Mouse (Mus musculus) hindbrain, embryonic 16.5 days (tissue): ENCODE results near the gene Pcif1. TPM values are rescaled to one million over a fixed set of nuclear protein-coding genes. Genes with fewer than 3 reads are reported as not detected.
A peak's percentile ranks its signal among the peaks of the same experiment; 100 is the strongest.
"Not testable (repeated sequence)": the region's sequence is repeated elsewhere in the genome, so short reads cannot be mapped to it uniquely, and the experiment has no call there.

Experiments
- ATAC-seq: fragments of 200-750 bp; cut with Nextera tagmentation; 2 replicates; pipeline ENCODE4 v1.8.0; 2017; ENCODE audit warnings: moderate TSS enrichment, moderate library complexity
- H3K27ac ChIP-seq: fragments of 300-500 bp; sonication (generic); 2 replicates; pipeline ENCODE4 v1.5.1; 2014; ENCODE audit warnings: low read depth, mild to moderate bottlenecking, control low read depth, low read length, moderate library complexity
- H3K27me3 ChIP-seq: fragments of 300-500 bp; sonication (generic); replicated peaks from 2 replicates; pipeline ENCODE4 v1.6.1; 2014; ENCODE audit warnings: low read length; ENCODE audit not compliant: control insufficient read depth, insufficient read depth
- H3K36me3 ChIP-seq: fragments of 300-500 bp; sonication (generic); 2 replicates; pipeline ENCODE4 v1.6.1; 2014; ENCODE audit warnings: mild to moderate bottlenecking, low read length, moderate library complexity, mixed read lengths; ENCODE audit not compliant: control insufficient read depth, insufficient read depth
- H3K4me1 ChIP-seq: fragments of 300-500 bp; sonication (generic); 2 replicates; pipeline ENCODE4 v1.6.1; 2014; ENCODE audit warnings: low read depth, low read length; ENCODE audit not compliant: control insufficient read depth, insufficient read depth
- H3K4me2 ChIP-seq: fragments of 300-500 bp; sonication (generic); 2 replicates; pipeline ENCODE4 v1.6.1; 2014; ENCODE audit warnings: mild to moderate bottlenecking, low read length, control low read depth, moderate library complexity
- H3K4me3 ChIP-seq: fragments of 300-500 bp; sonication (generic); 2 replicates; pipeline ENCODE4 v1.5.1; 2014; ENCODE audit warnings: mild to moderate bottlenecking, low read length, control low read depth, moderate library complexity
- H3K9ac ChIP-seq: fragments of 300-500 bp; sonication (generic); 2 replicates; pipeline ENCODE4 v1.6.1; 2014; ENCODE audit warnings: low read depth, mild to moderate bottlenecking, control low read depth, low read length, moderate library complexity
- H3K9me3 ChIP-seq: fragments of 300-500 bp; sonication (generic); 2 replicates; pipeline ENCODE4 v1.6.1; 2014; ENCODE audit warnings: mild to moderate bottlenecking, low read length, moderate library complexity; ENCODE audit not compliant: control insufficient read depth
- WGBS: fragments of 180-500 bp; shearing (Covaris S2); extraction: QIAGEN DNeasy Blood & Tissue Kit; methylation state at CpG from one replicate; pipeline ENCODE4 v1.1.7; 2014; 5-methylcytosine and 5-hydroxymethylcytosine counted together
- polyA plus RNA-seq: library from polyadenylated mRNA; unstranded; fragments of >200 nt; fragmentation: Nextera tagmentation; extraction: Ambion mirVana; gene quantifications from 2 replicates; pipeline ENCODE4 v1.2.1, GENCODE M21; 2015

Gene Pcif1
- polyA plus RNA-seq, 1 experiment from 2014 or later: 71.3 TPM

DNA sequence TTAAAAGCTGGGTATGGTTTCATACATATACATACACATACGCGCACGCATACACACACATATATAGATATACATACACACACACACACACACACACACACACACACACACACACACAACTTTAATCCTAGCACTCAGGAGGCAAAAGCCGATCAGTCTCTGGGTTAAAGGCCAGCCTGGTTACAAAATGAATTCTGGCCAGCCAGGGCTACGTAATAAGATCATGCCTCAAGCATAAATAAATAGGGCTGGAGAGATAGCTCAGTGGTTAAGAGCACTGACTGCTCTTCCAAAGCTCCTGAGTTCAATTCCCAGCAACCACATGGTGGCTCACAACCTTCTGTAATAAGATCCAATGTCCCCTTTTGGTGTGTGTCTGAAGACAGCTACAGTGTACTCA is 23.5 kb upstream of the Pcif1 start:
- H3K4me3 ChIP-seq, H3K9ac ChIP-seq, H3K4me2 ChIP-seq, ATAC-seq, H3K27me3 ChIP-seq, H3K9me3 ChIP-seq, H3K36me3 ChIP-seq, H3K27ac ChIP-seq: not testable (repeated sequence)
- 84% methylated on average over 5 of the region's 5 CpGs for WGBS
- H3K4me1 ChIP-seq: peaks cover 17% of the 10 kb centered on the region

DNA sequence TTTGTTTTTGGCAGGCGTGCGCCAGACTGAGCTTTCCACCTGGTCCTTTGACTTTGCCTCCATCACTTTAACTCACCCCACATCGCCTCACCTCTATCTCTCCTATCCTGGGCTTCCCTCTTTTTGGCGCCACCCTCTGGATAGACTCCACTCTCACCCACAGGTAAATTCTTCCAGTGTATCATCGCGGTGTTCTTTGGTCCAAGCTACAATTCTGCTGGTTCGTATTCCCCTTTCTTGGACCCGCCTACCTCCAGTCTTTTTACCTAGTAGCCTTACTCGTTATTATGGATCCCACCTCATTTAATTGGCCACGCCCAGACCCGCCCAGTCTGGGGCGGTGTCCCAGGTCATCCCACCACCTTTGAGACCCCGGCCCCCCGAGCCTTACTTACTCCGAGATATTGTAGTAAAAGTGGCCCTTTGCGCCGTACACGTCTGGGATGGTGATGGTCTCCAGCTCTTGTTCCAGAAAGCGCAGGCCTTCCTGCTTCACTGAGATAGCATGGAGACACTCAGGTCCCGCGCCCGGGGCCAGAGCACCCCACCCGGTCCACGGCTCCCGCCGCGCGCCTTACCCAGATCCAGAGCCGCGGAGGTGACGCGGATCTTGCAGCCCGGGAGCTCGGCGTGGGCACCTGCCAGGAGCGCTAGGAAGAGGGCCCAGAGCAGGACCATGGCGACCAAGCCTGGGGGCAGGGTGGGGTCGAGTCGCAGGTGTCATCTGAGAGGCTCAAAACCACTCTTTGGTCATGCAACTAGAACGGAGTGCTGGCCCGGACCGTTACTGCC is 22.6 kb upstream of the Pcif1 start:
- peak overlapping the region; percentile 58 for H3K4me2 ChIP-seq
- under 1% methylated on average over 42 of the region's 42 CpGs for WGBS
- peak overlapping the region; percentile 56 for H3K9ac ChIP-seq
- peak; percentile 25; the same call in 1 of the 2 replicates for ATAC-seq
- no peak overlapping the region; the same call in 1 of the 2 replicates for H3K27ac ChIP-seq
- peaks cover 8% of the 10 kb centered on the region; the same call in 1 of the 2 replicates for H3K27me3 ChIP-seq
- peak overlapping the region; percentile 35 for H3K4me3 ChIP-seq
- peaks cover 17% of the 10 kb centered on the region for H3K4me1 ChIP-seq
- H3K9me3 ChIP-seq: no peaks in the 10 kb centered on the region
- H3K36me3 ChIP-seq: no peaks in the 10 kb centered on the region

DNA sequence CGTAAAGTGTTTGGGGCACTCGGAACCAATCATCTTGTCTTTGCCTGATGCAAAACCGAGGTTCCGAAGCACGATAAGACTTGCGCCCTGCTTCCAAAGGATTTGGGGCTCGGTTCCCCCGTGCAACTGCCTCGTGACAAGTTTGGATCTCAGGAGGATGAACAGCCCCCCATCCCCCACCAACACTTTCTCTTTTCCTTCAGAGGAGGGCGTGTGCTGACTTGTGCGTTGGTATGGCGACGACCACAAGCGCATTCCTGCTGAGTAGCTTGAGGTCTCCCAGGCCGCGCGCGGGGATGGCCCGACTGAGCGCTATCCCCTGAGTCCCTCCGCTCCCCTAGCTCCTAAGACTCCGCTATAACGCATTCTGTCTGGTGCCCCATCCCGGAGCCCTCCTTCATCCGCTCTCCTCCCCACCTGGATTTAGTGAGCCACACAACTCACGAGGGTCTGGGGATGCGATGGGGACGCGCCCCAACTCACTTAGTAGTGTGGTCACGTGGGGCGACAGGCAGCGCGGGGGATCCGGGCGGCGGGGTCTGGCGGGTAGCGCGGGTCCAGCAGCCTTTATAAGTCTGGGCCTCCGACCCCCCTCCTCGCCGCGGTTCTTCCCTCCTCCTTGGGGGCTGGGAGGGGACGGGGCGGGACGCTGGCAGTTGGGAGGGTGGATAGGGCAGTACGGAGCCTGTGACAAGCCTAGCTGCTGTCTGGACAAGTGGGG is 21.8 kb upstream of the Pcif1 start, which contains the start of gene Pltp:
Pltp (minus strand) TSS at position 611 of the 721 bp plus-strand sequence.
- under 1% methylated on average over 41 of the region's 47 CpGs for WGBS
- no peaks in the 10 kb centered on the region for H3K9me3 ChIP-seq
- H3K4me3 ChIP-seq: peak within 1 kb of the TSS; percentile 35
- H3K27me3 ChIP-seq: peaks cover 8% of the 10 kb centered on the region; the same call in 1 of the 2 replicates
- no peaks in the 10 kb centered on the region for H3K36me3 ChIP-seq
- H3K9ac ChIP-seq: peak within 1 kb of the TSS; percentile 56
- peak within 1 kb of the TSS; percentile 58 for H3K4me2 ChIP-seq
- H3K4me1 ChIP-seq: peaks cover 21% of the 10 kb centered on the region
- H3K27ac ChIP-seq: peak within 1 kb of the TSS; percentile 21; the same call in 1 of the 2 replicates
- ATAC-seq: peak; percentile 74

DNA sequence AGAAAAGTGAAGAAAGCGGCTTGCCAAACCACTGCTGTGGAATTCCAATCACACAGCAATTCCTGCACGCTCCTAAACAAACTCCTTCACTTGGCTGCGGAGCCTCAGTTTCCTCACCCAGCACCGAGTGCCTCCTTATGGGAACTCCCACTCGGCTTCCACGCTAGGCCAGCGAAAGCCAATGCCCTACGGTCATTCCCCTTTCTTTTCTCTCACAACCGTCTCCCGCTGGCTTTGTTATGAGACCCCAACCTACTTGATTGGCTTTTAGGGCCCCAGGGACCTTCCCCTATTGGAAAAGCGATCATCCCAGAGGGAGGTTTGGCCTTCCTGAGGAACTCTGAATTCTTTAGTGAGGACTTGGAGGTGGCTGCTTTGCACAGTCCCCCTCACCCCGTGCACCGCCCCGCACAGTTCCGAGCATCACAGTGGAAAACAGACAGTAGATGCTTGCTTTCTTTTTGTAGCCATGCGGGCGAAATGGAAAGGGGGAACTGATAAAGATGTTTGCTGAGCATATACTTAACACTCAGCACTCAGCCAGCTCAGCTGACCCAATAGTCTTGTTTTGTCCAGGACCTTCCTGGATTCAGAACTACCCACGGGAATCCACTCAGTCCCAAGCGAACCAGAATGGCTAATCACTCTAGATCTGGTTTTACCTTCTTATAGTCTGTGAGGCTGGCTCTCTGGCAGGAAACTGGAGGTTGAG is 21.1 kb upstream of the Pcif1 start:
- Histone ChIP-seq H3K4me2 (peak overlapping the region; percentile 58), H3K27me3 (peaks cover 8% of the 10 kb centered on the region; the same call in 1 of the 2 replicates), H3K4me3 (peak overlapping the region; percentile 35), H3K4me1 (peaks cover 21% of the 10 kb centered on the region), H3K27ac (peak overlapping the region; percentile 21; the same call in 1 of the 2 replicates), H3K36me3 (no peaks in the 10 kb centered on the region), H3K9me3 (no peaks in the 10 kb centered on the region), H3K9ac (peak overlapping the region; percentile 56; the same call in 1 of the 2 replicates)
- WGBS: 3% methylated on average over 19 of the region's 19 CpGs
- ATAC-seq: peak; percentile 8; the same call in 1 of the 2 replicates

DNA sequence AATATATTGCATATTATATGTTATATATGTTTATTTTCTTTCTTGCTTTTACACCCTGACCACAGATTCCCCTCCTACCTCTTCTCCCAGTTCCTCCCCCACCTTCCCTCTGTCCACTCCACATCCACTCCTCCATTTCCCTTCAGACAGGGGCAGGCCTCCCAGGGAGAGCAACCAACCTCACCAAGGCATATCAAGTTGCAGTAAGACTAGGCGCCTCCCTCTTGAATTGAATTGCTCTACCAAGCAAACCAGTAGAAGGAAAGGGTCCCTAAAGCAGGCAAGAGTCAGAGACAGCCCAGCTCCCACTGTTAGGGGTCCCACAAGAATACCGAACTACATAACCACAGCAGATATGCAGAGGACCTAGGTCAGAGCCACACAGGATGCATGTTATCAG is 19.9 kb upstream of the Pcif1 start:
- Histone ChIP-seq H3K4me1 (peaks cover 21% of the 10 kb centered on the region), H3K27me3 (peaks cover 8% of the 10 kb centered on the region; the same call in 1 of the 2 replicates), H3K4me3 (no peak overlapping the region), H3K9ac (no peak overlapping the region), H3K4me2 (no peak overlapping the region), H3K36me3 (no peaks in the 10 kb centered on the region), H3K9me3 (no peaks in the 10 kb centered on the region), H3K27ac (no peak overlapping the region)
- ATAC-seq: no peak
- 54% methylated on average over 2 of the region's 2 CpGs for WGBS

DNA sequence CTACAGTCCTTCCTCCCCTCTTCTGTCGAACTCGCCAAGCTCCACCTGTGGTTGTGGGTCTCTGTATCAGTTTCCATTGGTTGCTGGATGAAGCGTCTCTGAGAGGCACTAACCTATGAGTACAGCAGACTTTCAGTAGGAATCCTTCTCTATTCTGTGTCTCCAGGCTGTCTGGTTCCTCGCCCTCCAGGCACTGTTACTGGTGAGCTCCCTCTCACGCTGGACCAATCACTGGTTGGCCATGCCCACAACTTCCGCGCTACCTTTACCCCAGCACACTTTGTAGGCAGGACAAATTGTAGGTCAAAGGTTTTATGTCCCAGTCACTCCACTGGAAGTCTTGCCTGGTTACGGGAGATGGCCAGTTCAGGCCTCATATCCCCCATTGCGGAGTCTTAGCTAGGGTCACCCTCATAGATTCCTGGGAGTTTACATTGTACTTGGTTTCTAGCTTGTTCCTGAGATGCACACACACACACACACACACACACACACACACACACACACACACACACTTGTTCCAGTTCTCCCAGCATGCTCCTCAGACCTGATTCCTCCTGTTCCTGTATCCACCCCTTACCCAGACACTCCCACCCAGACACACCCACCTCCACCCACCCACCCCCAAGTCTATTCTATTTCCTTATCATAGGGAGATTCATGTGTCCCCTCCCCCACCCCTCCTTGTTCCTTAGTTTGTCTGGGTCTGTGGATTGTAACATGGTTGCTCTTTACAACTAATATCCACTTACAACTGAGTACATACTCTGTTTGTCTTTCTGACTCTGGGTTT is 19.3 kb upstream of the Pcif1 start:
- H3K9me3 ChIP-seq: no peaks in the 10 kb centered on the region
- no peak overlapping the region for H3K27ac ChIP-seq
- H3K4me1 ChIP-seq: peaks cover 21% of the 10 kb centered on the region
- no peak overlapping the region for H3K4me3 ChIP-seq
- no peak overlapping the region for H3K9ac ChIP-seq
- no peaks in the 10 kb centered on the region for H3K36me3 ChIP-seq
- H3K27me3 ChIP-seq: peaks cover 8% of the 10 kb centered on the region; the same call in 1 of the 2 replicates
- WGBS: 59% methylated on average over 9 of the region's 9 CpGs
- ATAC-seq: no peak
- no peak overlapping the region for H3K4me2 ChIP-seq

DNA sequence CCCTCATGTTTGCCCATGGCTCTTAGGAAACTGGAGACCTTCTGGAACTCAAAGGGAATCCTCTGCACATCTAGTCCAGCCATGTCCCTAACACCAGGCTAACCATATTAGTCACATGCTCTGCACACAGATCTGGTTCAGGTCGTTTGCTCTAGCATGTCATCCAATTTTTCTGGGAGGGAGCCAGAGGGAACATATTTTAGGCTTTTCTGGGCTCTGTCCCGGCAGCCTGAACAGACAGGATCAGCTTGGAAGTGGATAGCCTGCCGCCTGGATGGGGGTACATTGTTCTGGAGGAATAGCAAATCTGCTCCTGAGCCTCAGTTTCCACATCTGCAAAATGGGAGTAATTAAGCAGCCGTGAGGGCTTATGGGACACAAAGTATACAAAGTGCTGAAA is 18.0 kb upstream of the Pcif1 start:
- Histone ChIP-seq H3K9me3 (no peaks in the 10 kb centered on the region), H3K4me2 (no peak overlapping the region), H3K4me3 (no peak overlapping the region), H3K36me3 (no peaks in the 10 kb centered on the region), H3K9ac (no peak overlapping the region), H3K27ac (no peak overlapping the region), H3K27me3 (0 out of 2 replicates have a peak, but pooled peaks cover 8% of the 10 kb centered on the region), H3K4me1 (peaks cover 19% of the 10 kb centered on the region)
- ATAC-seq: no peak
- WGBS: 67% methylated on average over 4 of the region's 4 CpGs

DNA sequence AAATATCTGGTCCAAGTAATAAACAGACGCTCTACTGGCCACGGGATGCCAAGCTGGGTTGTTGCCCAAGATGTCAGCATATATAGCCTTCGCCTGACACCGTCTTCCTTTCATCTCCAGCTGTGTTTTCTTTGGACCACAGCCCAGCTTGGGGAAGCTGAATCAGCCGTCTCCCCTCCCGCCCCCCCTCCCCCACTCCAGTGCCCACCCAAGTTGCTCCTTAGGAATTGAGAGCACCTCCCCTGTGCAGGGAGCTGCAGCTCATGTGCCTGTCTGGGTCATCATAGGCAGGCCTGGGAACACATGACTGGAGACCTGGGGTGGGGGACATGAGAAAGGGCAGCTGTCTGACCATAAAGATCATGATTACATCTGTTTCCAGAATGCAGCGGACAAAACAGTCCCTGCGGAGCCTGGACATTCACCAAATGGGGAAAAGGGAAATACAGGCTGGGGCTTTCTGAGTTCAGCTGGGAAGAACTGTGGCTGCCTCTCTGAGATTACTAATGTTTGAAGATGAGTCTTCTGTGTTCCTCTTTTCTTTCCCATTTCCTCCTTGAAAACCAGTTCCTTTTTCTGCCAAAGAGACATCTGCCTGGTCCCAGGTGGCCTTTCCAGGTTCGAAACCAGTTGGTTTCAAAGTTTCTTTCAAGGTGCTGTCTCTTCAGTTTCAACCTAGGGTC is 16.8 kb upstream of the Pcif1 start:
- peak; percentile 80 for ATAC-seq
- 31% methylated on average over 9 of the region's 9 CpGs for WGBS

More for the DNA sequence above, 16.8 kb upstream of the Pcif1 start:
- Histone ChIP-seq H3K27ac (peak overlapping the region; percentile 27), H3K9ac (no peak overlapping the region), H3K4me1 (peaks cover 10% of the 10 kb centered on the region), H3K4me2 (no peak overlapping the region), H3K36me3 (no peaks in the 10 kb centered on the region), H3K27me3 (0 out of 2 replicates have a peak, but pooled peaks cover 5% of the 10 kb centered on the region), H3K4me3 (no peak overlapping the region), H3K9me3 (no peaks in the 10 kb centered on the region)
